Mouse (Mus musculus) retina, postnatal 1 day (tissue): ENCODE measurements at regions not wholly inside any gene's neighbourhood (a gene's known extent, or its start where the extent isn't known, plus 50 kb on each side); places are given as distances from the start of the nearest gene placed in this dataset.
A peak's percentile ranks its signal among the peaks of the same experiment; 100 is the strongest.

ENCODE experiments used
- DNase-seq: peaks from one replicate; pipeline ENCODE4 v3.0.0-alpha.2; 2012

DNA sequence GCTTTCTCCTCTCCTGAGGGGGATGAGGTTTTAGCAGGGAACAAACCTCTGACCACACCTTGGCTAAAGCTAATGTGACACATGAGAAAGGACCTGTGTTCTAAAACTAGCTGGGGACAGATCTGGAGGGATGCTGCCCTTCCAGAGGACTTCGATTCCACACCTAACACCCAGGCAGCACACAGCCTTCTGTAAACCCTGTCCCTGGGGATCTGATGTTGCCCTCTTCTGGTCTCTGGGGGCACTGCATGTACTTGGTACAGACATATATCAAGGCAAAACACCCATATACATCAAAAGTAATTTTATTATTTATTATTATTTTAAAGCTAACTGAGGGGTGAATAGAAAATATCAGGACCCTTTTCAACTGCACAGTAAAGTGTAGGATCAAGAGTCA is 65.0 kb upstream of the Sfrp2 start:
- DNase-seq = peak; percentile 54

- no peak for DNase-seq
Measured at GRCm38 (mm10) chr3:83704559-83704958, 61.6 kb upstream of the Sfrp2 start.

GRCm38 (mm10) chr3:83705253-83705652 is 60.9 kb upstream of the Sfrp2 start:
- DNase-seq = no peak

- no peak for DNase-seq
Measured at GRCm38 (mm10) chr3:83706531-83707243, 59.4 kb upstream of the Sfrp2 start.

DNA sequence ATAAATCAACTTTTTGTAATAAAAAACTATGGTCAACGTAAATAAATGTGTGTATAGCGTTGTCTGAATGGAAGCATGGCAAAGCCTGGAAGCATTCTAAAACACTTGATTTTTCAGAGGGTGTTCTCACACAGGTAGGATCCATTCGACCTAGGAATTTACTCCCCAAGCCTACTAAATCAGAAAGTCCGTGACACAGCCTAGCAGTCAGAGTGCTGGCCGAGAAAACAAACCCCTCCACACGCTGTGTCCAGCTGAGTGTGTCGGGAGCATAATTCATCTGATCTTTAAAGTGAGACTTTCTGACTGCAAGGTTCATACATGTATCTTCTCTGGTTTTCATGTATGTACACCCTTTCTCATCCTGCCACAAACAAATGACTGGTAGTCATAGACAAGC is 58.8 kb upstream of the Sfrp2 start:
- no peak for DNase-seq

- DNase-seq = no peak
Measured at GRCm38 (mm10) chr3:83708973-83709372, 57.1 kb upstream of the Sfrp2 start.

DNA sequence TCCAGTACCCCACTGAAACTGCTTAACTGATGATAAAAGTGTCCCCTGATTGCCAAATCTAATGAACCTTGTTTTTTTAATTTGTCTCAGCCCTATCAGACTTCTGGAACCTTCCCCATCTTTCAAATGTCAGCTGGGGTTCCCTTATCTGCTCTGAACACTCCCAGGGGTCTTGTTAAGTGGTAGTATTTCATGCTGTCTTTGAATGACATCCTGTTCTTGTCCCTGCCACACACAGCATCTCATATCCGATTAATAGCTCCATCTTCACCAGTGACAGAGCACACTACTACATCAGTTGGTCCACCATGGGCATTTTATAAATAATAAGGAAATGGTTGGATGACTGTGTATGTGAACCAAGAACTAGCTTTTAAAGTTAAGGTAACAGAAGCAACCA is 56.6 kb upstream of the Sfrp2 start:
- no peak for DNase-seq

GRCm38 (mm10) chr3:83710995-83711541 is 55.1 kb upstream of the Sfrp2 start:
- DNase-seq = no peak

DNA sequence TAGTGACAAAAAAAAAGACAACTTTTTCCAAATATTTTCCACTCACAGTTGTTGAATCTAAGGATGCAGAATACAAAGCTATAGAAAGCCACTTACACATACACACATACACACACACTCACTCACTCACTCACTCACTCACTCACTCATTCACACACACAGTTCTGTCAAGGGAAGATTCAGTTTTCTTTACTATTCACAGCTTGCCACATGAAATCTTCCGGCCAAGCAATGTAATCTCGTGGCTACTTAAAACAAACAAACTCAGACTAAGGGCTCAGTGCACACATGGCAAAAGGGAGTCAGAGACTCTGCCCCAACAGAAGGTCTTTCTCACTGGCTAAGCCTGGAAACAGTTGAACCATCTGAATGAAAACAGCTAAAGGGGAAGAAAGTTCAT is 53.8 kb upstream of the Sfrp2 start:
- no peak for DNase-seq

DNA sequence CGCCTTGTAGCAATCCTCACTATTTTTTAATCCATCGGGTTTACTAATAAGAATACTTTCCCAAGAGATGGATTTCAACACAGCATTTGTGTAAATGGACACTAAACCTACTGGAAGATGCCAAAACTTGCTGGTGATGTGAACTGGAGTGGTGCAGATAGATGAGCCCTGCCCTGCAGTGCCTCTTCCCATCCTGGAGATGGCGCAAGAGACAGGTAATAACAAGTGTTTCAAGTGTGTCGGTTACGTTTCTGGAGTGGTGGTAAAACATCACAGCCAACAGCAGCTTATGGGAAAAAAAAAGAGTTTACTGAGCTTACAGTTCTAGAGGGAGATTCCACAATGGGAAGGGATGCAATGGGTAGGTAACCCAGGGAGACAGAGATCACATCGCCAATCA is 51.5 kb upstream of the Sfrp2 start:
- peak; percentile 21 for DNase-seq
